Mouse (Mus musculus) retina, postnatal 7 days (tissue): ENCODE measurements around the gene Gucd1.
"Not testable (repeated sequence)": the region's sequence is repeated elsewhere in the genome, so short reads cannot be mapped to it uniquely, and the experiment has no call there.

Source experiments
- DNase-seq: peaks from one replicate; pipeline ENCODE4 v3.0.0-alpha.2; 2012; ENCODE audit warnings: low read depth, low spot score

Gucd1 gene

DNA sequence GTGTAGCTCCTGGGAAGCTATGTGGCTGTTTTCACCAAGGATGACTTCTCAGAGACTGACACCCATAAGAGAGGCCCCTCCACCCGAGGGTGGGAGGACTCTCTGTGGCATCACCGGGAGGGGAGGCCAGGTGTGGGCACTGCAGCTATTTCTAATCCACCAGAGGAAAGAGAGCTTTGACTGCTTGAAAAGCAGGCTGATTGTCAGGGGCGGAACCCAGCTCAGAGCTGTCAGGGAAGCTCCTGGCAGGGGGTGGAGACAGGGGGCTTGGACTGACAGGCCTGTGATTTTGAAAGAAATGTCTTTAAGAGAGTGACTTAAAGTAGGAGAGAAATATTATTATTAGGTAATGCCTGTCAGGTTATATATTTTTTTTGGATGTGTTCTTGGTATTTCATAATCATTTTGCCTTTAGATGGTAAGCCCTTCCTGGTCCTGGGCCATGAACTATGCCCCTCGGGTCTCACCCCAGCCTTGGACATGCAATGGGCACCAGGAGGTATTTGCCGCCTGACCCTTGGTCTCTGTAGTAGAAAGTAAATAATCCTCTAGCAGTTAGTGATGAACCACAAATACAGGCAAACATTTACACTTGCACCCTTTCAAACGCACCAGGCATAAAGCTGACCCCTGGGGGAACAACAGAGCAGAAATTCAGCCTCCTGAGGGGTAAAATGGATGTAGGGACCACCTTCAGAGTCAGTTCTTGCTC lies 42.5 kb downstream of the Gucd1 start:
- not testable (repeated sequence) for DNase-seq

DNA sequence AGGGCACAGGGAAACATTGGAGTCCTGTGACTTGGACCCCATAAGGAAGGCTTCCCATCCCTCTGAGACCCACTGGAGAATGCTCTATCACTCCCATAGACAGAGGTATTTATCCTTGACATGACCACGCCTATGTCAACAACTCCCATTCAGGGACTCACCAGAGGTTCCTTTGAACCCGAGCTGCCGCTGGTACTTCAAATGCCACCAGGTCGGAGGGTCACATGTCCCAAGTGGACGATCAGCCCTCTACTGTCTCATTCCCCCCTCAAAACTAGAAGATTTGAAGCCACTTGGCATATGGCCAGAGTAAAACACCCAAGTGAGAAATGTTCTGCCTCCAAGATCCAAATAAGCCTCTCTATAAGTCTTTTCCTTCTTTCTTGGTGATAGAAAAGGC lies 43.2 kb downstream of the Gucd1 start:
- DNase-seq = no peak

DNA sequence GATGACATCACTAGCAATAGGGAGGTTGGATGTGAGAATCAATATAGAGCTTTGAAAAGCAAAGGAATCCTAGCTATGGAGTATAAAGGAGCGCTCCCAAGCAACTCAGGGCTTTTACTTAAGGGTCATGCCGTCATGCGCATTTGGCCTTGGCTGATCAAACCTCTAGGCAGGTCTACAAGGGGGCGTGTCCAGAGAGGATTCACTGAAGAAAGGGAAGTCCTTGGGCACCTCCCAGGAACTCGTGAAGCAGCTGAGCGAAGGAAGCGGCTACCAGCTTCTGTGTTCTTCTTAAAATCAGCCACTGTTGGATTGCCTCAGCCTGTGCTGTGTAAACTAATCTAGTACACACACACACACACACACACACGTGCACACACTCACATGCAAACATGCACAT lies 44.4 kb downstream of the Gucd1 start:
- no peak for DNase-seq

DNA sequence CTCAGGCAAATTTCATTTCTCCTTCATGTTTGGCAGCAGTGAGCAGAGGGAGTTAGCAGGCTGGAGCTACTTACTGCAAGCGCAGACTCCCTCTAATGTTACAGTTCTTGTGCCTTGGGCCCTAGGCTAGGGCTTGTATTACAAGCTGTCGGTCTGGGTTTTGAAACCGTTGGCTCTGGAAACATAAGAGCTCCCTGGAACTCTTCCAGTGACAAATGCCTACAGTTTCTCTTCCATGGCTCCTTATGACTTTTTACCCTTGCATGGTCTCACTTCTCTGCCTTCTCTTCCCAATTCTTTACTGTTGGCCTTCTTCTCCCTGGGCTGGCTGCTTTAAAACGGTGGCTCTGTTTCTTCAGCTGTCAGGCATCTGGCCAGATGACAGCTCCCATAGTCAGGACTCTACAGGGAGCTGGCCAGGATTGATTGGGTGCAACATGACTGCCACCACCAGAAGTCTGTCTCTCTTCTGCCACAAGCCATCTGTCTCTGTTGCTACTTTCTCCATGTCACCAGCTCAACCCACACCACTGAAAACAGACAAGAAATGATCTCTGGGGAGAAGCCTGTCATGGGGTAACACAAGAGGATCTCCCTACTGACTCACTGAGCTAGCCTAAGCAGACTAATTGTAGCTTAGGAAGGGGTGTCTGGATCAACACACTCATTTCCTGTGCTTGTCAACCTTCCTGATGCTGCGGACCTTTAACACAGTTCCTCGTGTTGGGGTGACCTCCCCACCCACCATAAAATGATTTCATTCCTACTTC lies 51.8 kb downstream of the Gucd1 start:
- DNase-seq = no peak

DNA sequence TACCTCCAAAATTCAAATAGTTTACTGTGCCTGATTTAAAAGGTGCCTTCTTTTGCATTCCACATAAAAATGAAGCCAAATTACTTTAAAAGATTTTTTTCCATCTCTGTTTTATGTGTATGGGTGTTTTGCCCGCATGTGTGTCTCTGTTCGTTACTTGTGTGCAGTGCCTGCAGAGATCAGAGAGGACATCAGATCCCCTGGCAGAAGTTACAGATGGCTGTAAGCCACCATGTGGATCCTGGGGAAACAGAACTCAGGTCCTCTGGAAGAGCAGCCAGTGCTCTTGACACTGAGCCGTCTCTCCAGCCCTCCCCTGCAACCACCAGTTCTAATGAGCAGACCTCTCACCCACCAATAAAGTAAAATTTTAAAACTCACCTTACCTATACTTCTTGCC lies 55.0 kb downstream of the Gucd1 start:
- DNase-seq = no peak

DNA sequence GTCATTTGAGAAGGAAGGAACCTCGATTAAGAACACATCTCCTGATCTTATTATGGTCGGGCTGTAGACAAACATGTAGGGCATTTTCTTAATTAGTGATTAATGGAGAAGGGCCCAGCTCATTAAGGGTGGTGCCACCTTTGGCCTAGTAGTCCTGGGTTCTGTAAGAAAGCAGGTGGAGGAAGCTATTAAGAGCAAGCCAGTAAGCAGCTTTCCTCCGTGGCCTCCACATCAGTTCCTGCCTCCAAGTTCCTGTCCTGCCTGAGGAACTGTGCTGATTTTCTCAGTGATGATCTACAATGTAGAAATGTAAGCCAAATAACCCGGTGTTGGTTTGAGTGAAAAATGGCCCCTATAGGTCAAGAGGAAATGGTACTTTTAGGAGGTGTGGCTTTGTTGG lies 59.4 kb downstream of the Gucd1 start:
- DNase-seq = no peak

DNA sequence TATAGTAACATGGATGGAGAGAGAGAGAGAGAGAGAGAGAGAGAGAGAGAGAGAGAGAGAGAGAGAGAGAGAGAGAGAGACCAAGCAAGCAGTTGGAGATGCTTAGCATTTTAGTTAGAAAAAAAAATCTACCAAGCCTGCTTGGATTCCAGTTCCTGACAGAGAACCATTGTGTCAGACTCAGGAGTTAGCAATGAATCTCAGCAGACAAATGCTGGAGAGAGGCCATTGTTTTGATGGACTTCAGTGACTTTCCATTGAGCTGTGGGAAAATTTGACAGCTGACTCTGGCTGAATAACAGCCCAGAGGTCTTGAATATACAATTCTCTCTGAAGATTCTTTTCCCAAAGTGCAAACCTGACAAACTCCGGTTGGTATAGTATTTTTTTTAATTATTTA lies 59.9 kb downstream of the Gucd1 start:
- no peak for DNase-seq

DNA sequence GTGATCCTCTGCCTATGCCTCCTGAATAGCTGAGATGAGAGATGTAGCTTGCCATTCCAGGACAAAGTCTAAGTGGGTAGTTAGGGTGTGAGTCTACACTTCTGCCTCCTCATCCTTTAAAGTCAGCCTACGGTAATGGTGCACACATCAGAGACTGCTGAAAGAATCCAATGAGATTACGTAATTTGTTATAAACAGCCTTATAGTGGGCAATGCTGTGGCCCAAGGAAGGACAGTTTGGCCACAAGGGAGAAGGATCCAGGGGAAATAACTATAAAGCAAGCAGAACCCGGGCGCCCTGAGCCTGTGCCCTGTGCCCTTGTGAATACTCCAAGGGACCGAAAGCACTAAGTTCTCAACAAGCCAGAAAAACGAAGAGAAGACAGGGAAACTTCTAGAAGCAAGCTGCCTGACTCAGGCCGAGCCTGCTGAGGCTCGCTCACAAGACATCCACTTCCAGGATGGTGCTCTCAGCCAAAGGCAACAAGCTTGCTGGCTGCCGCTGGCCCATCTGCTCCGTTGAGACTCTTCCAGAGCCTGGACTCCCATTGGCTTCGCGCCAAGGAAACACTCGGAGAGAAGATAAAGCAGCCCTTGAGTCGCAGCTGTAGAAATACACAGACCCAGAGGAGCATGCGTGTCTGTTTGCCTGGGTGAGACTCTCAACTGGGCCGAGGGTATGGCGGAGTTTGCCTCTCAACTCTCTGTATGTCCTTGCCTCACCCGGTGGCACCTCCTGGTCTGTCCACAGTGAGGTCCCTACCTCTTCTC lies 61.5 kb downstream of the Gucd1 start:
- DNase-seq = not testable (repeated sequence)

DNA sequence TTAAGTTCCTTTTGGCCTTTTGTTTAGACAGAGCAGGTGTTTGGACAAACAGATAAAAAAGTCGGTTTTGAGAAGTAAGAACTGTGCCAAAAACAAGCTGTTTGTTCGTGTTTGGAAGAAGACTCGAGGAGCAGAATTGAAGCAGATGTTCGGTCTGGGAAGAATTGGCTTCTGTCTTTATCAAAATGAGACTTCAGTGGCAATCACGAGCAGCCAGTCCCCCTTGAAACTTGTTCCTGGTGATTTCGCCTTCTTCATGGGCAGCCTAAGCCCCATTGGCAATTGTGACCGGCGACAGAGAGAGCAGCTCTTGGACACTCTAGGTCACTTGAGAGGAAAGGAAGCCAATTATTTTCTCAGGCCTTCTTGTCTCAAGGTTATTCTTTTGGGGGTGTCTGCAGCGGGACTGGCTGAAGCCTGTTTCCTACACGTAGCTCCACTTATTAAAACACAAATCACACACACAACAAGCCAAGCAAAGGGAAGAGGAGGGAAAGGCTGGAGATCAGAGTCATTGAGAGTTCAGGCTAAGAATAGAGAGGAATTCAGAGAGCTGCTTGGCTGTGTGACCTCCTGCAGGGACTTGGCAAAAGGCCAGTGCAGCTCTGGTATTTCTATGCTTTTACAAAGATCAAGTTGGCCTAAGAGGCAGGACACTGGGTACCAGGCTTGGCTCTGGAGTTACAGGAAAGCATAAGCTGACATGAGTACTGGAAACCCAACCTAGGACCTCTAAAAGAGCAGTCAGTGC lies 66.6 kb downstream of the Gucd1 start:
- DNase-seq = no peak

DNA sequence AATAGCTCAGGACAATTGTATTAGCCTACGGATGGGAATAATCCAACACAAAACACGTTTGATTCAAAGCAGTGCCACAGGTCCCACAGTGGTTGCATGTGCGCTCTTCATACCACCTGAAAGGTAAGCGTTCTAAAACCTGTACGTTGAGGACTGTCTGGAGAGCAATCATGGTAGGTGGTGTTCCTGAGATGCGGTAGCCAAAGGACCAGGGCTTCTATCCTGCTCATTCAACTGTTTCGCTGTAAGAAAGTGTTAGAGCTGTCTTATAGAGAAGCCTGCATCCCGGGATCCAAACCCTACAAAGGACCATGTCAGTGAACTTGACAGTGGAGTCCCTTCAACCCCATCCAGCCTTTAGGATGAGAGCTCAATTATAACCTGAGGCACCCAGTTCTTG lies 67.4 kb downstream of the Gucd1 start:
- DNase-seq = no peak

DNA sequence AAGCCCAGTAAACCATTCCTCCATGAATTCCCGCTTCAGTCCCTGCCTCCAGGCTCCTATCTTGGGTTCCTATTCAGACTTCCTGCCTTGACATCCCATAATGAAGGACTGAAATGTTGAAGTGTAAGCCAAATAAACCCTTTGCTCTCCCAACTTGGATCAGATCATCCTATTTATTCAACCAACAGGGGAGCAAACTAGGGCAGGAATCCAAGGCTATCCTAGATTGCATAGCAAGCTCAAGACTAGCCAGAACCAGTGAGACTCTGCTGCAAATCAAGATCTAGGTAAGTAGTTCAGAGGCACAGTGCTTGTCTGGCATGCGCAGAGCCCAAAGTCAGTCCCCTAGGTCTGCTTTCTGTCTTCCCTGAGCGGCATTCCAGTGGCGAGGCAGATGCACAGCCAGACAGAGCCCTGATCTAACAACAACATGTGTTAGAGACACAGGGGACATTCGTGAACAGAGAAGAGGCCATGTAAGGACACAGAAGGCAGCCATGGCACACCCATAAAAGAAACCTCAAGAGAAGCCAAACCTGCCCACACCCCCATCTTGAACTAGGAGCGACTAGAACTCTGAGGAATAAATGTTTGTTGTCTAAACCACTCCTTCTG lies 68.9 kb downstream of the Gucd1 start:
- DNase-seq = no peak

DNA sequence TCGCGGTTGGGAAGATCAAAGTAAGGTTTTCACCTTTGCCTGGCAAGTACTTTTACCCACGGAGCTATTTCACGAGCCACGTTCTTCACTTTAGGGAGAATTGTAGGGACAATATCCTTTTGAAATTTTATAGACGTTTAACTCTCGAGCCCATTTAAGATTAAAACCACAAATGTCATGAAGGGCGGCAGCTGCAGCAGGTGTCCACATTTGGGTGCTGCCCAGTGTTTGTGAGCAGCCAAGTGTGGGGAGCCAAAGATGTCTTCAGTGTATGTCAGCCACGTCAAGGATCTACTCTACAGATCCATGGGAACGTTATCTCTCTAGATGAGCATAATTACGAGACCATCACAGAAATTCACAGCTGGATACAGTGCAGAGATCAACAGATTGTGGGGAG lies 70.3 kb downstream of the Gucd1 start:
- no peak for DNase-seq

DNA sequence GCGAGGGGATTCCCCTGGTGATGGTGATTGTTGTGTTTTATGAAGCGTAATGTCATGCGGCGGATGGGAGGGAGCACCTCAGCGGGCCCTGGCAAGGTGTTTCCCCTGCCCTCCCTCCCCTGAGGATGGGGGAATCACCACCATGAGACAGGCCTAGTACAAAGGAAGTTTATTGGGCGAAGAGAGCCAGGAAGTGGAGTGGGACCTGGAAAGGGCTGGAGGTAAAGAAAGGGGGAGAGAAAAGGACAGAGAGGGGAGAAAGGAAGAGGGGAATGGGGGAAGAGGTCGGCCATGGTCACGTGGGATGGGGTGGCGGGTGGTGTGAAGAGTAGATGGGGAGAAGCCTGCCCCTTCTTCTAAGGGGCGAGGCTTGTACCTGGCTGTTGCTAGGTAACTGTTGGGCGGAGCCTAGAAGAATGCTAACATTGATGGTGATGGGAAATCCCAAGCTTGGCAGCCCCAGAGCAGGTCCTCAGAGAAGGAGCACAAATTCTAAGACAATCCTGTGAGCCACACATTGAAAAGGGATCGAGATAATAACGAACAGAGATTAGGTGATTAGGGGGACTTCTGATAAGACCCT lies 71.2 kb downstream of the Gucd1 start:
- DNase-seq = no peak

DNA sequence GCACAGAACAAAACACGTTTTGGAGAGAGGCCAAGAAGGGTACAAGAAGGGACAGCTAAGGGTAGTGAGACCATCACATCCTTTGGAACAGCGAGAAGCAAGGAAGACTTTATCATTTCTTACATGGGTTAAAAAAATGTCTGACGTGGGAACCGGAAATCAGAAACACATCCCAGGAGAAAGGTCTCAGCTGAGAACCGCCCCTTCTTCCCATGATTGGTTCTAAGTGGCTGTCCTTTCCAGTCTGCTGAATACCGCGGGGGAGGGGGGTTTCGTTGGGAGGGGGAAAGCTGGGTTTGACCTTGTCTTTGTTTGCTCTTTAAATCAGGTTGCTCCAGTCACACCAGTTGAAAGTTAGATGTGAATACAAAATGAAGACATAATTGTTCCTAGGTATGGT lies 72.7 kb downstream of the Gucd1 start:
- no peak for DNase-seq

DNA sequence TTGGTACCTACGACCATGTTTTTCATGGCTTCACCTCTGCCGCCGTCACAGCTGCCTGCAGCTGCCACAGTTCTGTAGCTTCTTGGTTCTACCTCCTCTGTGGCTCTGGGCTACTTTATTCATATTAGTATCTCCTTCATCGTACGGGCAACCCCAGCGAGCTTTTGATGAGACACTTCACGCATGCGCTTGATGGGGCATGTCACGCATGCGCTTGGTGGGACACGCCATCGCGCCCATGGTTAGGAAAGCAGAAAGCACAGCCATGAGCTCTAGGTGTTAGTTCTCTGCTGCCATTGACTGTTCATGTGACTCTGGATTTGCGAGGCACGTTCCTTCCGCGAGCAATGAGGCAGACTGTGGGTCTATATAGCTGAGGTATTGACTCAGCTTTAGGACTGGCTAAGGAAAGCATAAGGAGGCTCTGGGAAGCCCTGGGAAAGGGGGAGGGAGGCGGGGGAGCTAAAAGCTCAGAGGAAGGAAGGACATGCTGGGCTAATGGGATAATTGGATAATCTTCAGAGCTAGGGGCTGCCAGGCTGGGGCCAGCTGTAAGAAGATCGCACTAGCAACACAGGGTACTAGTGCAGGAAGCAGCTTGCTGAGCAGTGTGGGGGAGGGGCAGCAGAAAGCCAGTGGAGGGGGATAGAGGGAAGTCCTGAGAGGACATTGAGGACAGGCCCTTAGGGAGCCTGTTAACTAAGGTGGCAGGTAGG lies 73.5 kb downstream of the Gucd1 start:
- DNase-seq = peak; percentile 78

DNA sequence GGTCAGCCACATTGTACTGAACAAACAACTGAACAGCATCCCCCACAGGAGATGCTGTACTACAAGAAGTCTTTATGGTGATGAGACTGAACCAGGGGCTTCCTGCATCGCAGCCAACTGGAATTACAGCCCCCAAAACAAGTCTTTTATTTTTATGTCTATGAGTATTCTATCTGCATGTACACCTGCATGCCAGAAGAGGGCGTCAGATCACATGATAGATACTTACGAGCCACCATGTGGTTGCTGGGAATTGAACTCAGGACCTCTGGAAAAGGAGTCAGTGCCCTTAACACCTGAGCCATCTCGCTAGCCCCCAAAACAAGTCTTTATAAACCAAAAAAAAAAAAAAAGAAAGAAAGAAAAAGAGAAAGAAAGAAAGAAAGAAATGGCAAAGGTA lies 74.8 kb downstream of the Gucd1 start:
- DNase-seq = no peak

DNA sequence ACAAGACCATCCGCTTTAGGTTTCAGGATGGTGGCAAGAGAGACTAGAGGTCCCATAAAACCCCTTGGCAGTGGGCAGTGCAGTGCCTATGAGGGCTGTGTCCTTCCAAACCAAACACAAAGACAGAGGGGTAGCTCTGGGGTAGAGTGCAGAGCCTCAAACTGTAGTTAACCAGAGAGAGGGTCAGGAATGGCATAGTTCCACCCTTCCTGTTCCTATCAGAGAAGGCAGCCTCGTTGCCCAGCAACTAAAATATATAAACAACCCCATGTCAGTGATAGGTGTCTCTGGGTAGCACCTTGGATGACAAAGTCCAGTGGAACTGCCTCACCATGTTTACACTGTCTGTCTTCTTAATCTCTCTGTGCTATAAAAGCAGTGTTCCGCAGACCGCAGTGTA lies 76.0 kb downstream of the Gucd1 start:
- no peak for DNase-seq

DNA sequence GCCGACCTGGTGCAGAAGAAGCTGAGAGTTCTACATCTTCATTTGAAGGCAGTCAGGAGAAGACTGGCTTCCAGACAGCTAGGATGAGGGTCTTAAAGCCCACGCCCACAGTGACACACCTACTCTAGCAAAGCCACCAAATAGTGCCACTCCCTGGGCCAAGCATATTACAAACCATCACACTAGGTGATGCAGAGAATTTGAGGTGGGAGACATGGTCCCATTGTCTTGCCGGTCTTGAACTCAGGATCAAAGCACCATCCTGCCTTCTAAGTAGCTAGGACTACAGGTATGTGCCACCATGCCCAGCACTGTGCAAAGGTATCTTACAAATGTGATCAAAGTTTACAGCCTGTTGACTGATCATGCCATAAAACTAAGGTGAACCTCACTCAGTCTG lies 77.0 kb downstream of the Gucd1 start:
- DNase-seq = no peak

DNA sequence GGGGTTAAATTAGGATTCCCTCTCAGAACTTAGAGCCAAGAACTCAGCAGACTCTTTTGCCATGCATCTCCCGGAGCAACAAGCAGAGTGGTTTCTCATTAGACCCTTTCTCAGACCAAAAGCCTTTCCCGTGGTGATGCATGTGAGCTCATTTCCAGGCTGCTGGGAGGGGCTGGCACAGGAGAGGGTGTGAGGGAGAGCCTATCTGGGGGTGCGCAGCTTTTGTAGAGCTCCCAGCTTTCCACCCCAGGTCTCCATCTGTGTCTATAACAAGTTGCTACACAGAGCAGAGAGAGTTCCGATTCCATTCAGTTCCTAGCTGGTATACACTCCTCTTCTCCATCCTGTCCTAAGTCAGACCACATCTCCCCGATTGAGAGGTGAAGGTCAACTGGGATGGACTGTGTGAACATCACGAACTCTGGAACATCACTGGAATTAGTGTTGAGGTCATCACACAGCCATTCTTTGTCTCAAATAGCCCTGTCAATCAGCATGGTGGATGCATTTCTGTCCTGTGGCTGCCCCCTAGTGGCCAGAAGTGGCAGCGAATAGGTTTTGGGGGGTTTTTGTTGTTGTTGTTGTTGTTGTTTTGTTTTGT lies 78.5 kb downstream of the Gucd1 start:
- DNase-seq = peak; percentile 55
